Mouse (Mus musculus) forebrain, embryonic 13.5 days (tissue): ENCODE data around the gene Atg4a-ps. TPM values are rescaled to one million over a fixed set of nuclear protein-coding genes. Genes with fewer than 3 reads are reported as not detected.
"Not testable (repeated sequence)": the region's sequence is repeated elsewhere in the genome, so short reads cannot be mapped to it uniquely, and the experiment has no call there.

ENCODE experiments used
- ATAC-seq: fragments of 200-750 bp; cut with Nextera tagmentation; 2 replicates; pipeline ENCODE4 v1.8.0; 2017
- H3K27ac ChIP-seq: fragments of 300-500 bp; sonication (generic); 2 replicates; pipeline ENCODE4 v1.5.1; 2015; ENCODE audit warnings: inconsistent platforms, mild to moderate bottlenecking, moderate library complexity
- H3K27me3 ChIP-seq: fragments of 300-500 bp; sonication (generic); 2 replicates; pipeline ENCODE4 v1.6.1; 2015; ENCODE audit warnings: mild to moderate bottlenecking, inconsistent platforms
- H3K36me3 ChIP-seq: fragments of 300-500 bp; sonication (generic); 2 replicates; pipeline ENCODE4 v1.6.1; 2015; ENCODE audit warnings: mild to moderate bottlenecking, inconsistent platforms; ENCODE audit not compliant: poor library complexity, severe bottlenecking
- H3K4me1 ChIP-seq: fragments of 300-500 bp; sonication (generic); 2 replicates; pipeline ENCODE4 v1.6.1; 2015; ENCODE audit warnings: inconsistent platforms
- H3K4me2 ChIP-seq: fragments of 300-500 bp; sonication (generic); 2 replicates; pipeline ENCODE4 v1.6.1; 2015; ENCODE audit warnings: inconsistent platforms, mild to moderate bottlenecking, moderate library complexity
- H3K4me3 ChIP-seq: fragments of 300-500 bp; sonication (generic); 2 replicates; pipeline ENCODE4 v1.5.1; 2015; ENCODE audit warnings: mild to moderate bottlenecking, inconsistent platforms
- H3K9ac ChIP-seq: fragments of 300-500 bp; sonication (generic); 2 replicates; pipeline ENCODE4 v1.6.1; 2015; ENCODE audit warnings: mild to moderate bottlenecking, inconsistent platforms
- H3K9me3 ChIP-seq: fragments of 300-500 bp; sonication (generic); replicated peaks from 2 replicates; pipeline ENCODE4 v1.6.1; 2016; ENCODE audit warnings: inconsistent platforms
- WGBS: fragments of 180-500 bp; shearing (Covaris S2); methylation state at CpG from one replicate; pipeline ENCODE4 v1.1.7; 2015; 5-methylcytosine and 5-hydroxymethylcytosine counted together
- polyA plus RNA-seq: library from polyadenylated mRNA; unstranded; fragments of >200 nt; fragmentation: Nextera tagmentation; extraction: Ambion mirVana; gene quantifications from 2 replicates; pipeline ENCODE4 v1.2.1, GENCODE M21; 2015

The Atg4a-ps gene
- polyA plus RNA-seq: 0.17 and 0.18 TPM in 2 replicates

DNA sequence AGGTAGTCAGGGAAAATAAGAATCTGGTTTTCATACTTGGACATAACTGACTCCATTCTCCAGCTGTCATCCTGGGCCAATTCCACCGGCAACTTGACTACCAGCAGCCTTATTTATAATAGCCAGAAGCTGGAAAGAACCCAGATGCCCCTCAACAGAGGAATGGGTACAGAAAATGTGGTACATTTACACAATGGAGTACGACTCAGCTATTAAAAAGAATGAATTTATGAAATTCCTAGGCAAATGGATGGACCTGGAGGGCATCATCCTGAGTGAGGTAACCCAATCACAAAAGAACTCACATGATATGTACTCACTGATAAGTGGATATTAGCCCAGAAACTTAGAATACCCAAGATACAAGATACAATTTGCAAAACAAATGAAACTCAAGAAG, at the start of gene Atg4a-ps:
TSS of gene Atg4a-ps (minus strand) at position 101 of the 400 bp plus-strand sequence.
- H3K27ac ChIP-seq, H3K9ac ChIP-seq, ATAC-seq, H3K27me3 ChIP-seq, H3K36me3 ChIP-seq, H3K9me3 ChIP-seq, H3K4me3 ChIP-seq, H3K4me2 ChIP-seq: not testable (repeated sequence)
- H3K4me1 ChIP-seq: 0 out of 2 replicates have a peak, but pooled peaks cover 13% of the 10 kb centered on the region
- 80% methylated on average over 2 of the region's 2 CpGs for WGBS

DNA sequence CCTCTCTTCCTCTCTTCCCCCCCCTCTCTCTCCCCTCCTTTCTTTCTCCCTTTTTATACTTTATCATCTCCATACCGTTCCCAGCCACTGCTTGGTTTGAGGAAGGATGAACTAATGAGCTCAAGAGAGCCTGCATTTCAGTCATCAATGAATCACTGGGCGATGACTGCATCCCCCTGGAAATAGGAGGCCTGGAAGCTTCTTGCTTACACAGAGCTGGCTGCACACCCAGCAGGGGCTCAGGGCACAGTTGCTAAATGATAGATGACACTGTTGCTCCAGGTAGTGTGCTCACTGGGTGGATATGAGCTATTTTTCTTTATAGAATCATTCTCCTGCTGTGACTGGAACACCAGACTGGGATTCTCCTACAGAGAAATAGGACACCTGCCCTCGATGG, 49.7 kb upstream of the Atg4a-ps start:
- Histone ChIP-seq H3K4me3 (no peak overlapping the region), H3K36me3 (no peaks in the 10 kb centered on the region), H3K9me3 (no peaks in the 10 kb centered on the region), H3K27ac (no peak overlapping the region), H3K4me2 (no peak overlapping the region), H3K4me1 (no peaks in the 10 kb centered on the region), H3K9ac (no peak overlapping the region), H3K27me3 (no peaks in the 10 kb centered on the region)
- 47% methylated on average over 3 of the region's 3 CpGs for WGBS
- no peak for ATAC-seq

DNA sequence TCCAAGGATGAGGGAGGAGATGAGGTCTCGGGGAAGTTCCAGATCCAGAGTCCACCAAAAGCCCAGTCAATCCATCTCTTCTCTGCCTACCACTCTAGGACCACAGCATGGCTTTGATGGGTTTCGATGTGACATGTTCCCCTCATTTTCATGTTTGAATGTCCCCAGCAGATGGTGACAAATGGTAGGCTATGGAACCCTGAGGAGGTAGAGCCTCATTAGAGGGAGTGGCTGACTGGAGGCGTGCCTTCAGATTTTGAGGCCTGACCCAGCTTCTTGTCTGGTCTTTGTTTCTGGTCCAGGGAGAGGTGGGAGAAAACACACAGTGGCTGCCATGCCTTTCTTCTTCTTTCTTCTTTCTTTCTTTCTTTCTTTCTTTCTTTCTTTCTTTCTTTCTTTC, 44.6 kb upstream of the Atg4a-ps start:
- Histone ChIP-seq H3K27me3 (no peaks in the 10 kb centered on the region), H3K9me3 (no peaks in the 10 kb centered on the region), H3K4me1 (no peaks in the 10 kb centered on the region), H3K9ac (no peak overlapping the region), H3K4me3 (no peak overlapping the region), H3K4me2 (no peak overlapping the region), H3K27ac (no peak overlapping the region), H3K36me3 (no peaks in the 10 kb centered on the region)
- ATAC-seq: no peak
- 94% methylated on average over 3 of the region's 3 CpGs for WGBS

DNA sequence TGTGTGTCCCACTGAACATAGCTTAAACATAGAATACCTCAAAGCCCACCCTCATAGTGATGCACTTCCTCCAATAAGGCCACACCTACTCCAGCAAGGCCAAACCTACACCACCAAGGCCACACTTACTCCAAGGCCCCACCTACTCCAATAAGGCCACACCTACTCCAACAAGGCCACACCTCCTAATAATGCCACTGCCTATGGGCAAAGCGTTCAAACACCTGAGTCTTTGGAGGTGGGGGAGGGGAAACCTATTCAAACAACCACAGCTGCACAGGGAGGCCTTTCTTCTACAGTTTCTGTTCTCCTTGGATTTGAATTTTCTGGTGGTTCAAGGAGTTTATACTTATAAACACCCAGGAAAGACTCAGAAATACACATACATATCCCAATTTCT, 43.2 kb upstream of the Atg4a-ps start:
- 69% methylated on average over 1 of the region's 1 CpGs for WGBS
- H3K4me3 ChIP-seq: no peak overlapping the region
- no peak overlapping the region for H3K27ac ChIP-seq
- H3K36me3 ChIP-seq: no peaks in the 10 kb centered on the region
- no peak for ATAC-seq
- 0 out of 2 replicates have a peak, but pooled peaks cover 3% of the 10 kb centered on the region for H3K27me3 ChIP-seq
- H3K9me3 ChIP-seq: no peaks in the 10 kb centered on the region
- no peak overlapping the region for H3K4me2 ChIP-seq
- H3K9ac ChIP-seq: no peak overlapping the region
- no peaks in the 10 kb centered on the region; the same call in 1 of the 2 replicates for H3K4me1 ChIP-seq

DNA sequence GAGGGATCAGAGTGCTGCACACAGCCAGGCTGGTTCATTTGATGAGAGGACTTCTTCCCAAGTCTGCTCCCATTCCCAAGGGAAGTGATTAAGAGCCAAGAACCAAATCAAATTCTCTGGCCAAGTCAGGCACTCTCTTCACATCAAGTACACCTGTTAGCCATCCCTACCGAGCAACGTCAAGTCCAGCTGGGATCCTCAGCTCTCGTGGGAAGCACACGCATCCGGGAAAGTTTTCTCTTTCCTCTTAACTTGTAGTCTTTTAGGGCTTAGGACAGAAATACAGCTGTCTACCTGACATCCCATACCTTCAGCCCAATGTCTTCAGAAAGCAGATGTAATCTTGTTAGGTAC, 38.1 kb upstream of the Atg4a-ps start:
- ATAC-seq: no peak
- Histone ChIP-seq H3K27me3 (0 out of 2 replicates have a peak, but pooled peaks cover 3% of the 10 kb centered on the region), H3K9ac (no peak overlapping the region), H3K4me3 (no peak overlapping the region), H3K4me1 (peaks cover 15% of the 10 kb centered on the region), H3K27ac (no peak overlapping the region), H3K36me3 (no peaks in the 10 kb centered on the region), H3K9me3 (no peaks in the 10 kb centered on the region), H3K4me2 (no peak overlapping the region)
- WGBS: 43% methylated on average over 5 of the region's 5 CpGs

DNA sequence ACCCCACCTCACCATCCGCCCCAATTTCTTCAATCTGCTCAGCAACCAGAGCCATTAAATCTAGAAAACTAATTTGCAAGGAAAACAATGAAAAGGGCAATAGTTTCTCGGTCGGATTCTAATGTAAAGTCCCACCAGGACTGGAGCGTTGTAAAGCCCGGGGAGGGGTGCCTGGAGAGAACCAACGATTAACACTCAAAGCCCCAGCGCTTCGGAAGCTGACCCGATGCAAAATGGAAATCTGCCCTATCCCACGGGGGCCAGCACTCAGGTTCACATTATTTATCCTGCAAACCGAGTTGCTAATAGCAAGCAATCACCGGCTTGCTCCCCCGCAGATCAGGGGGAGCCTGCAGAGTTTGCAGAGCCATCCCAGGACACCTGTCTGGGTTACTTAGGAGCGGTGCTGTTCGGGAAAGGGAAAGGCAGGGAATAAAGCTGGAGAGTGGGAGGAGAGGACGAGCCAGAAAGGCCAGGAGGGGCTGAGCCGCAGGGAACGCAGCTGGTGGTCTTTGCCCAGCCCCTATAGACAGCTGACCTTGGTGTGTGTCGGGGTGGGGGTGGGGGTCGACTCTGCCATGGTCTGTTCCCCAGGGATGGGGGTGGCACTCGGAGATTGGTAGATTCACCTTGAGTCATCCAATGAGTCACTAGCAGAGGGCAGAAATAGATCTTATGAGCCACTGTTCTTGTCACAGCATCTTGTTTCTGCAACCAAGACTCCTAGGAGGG, 37.5 kb upstream of the Atg4a-ps start:
- peak overlapping the region; percentile 42 for H3K4me2 ChIP-seq
- no peaks in the 10 kb centered on the region for H3K36me3 ChIP-seq
- no peaks in the 10 kb centered on the region for H3K9me3 ChIP-seq
- no peak for ATAC-seq
- no peak overlapping the region for H3K4me3 ChIP-seq
- WGBS: 2% methylated on average over 21 of the region's 21 CpGs
- H3K4me1 ChIP-seq: peaks cover 15% of the 10 kb centered on the region
- no peak overlapping the region; the same call in 1 of the 2 replicates for H3K9ac ChIP-seq
- no peak overlapping the region for H3K27ac ChIP-seq
- 0 out of 2 replicates have a peak, but pooled peaks cover 3% of the 10 kb centered on the region for H3K27me3 ChIP-seq

DNA sequence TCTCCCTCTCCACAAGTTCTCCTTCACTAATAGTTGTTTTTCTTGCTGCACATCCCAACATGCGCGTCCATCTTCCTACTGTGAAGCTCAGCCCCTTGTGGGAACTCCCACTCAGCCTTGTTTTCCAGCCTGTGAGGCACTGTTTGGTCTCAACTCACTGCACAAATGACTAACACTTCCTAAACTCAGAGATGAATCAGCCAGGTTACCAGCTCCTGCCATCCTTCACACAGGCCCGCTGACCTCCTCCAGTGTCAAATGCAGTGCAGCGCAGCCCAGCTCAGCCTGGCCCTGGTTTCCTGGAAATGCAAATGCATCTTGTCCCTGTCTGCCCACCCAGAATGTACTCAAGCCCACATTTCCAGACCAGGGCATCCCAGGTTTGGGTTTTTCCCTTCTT, 36.6 kb upstream of the Atg4a-ps start:
- Histone ChIP-seq H3K9ac (no peak overlapping the region), H3K36me3 (no peaks in the 10 kb centered on the region), H3K4me1 (peaks cover 15% of the 10 kb centered on the region), H3K27me3 (0 out of 2 replicates have a peak, but pooled peaks cover 3% of the 10 kb centered on the region), H3K27ac (no peak overlapping the region), H3K4me3 (no peak overlapping the region), H3K9me3 (no peaks in the 10 kb centered on the region), H3K4me2 (no peak overlapping the region)
- no peak for ATAC-seq
- WGBS: 51% methylated on average over 4 of the region's 4 CpGs

DNA sequence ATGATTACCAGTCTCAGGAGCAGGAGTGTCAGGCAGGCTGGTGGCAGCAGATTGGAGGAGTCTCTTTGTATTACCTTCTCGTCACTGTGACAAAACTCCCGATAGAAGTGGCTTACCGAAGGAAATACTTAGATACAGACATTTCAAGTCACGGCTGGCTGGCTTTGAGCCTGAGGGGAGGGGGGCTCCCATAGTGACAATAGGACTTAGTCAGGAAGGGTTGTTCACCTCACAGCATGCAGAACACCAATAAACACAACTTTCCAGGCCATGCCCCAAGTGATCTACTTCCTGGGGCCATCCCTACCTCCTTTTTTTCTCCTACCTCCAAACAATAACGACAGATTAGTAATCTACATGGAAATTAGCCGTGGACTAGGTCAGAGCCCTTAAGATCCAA, 32.9 kb upstream of the Atg4a-ps start:
- no peak overlapping the region for H3K9ac ChIP-seq
- H3K4me1 ChIP-seq: peaks cover 13% of the 10 kb centered on the region
- no peaks in the 10 kb centered on the region for H3K36me3 ChIP-seq
- H3K4me2 ChIP-seq: no peak overlapping the region
- no peak overlapping the region for H3K27ac ChIP-seq
- WGBS: 12% methylated on average over 6 of the region's 6 CpGs
- no peaks in the 10 kb centered on the region for H3K9me3 ChIP-seq
- no peak overlapping the region for H3K4me3 ChIP-seq
- H3K27me3 ChIP-seq: no peaks in the 10 kb centered on the region
- no peak for ATAC-seq

DNA sequence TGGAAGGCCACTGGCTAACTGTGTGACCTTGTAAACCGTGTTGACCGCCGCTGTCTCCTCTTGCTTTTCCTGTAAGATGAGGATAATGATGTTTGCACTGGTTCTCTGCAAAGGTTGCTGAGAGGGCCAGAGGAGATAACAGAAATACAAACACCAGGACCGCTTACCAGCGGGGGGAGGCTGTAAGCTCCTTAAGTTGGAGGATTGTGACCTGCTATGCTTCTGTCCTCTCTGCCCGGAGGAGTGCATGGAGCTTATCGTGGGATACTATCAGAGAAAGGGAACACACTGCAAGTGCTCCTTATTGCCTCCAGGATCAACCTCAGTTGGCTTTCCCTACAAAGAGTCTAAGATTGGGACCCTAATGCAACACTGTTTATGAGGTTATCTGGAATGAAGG, 26.8 kb upstream of the Atg4a-ps start:
- ATAC-seq: no peak
- H3K9me3 ChIP-seq: no peaks in the 10 kb centered on the region
- no peaks in the 10 kb centered on the region for H3K4me1 ChIP-seq
- H3K4me2 ChIP-seq: no peak overlapping the region
- no peak overlapping the region for H3K9ac ChIP-seq
- no peaks in the 10 kb centered on the region for H3K27me3 ChIP-seq
- no peaks in the 10 kb centered on the region for H3K36me3 ChIP-seq
- H3K4me3 ChIP-seq: no peak overlapping the region
- H3K27ac ChIP-seq: no peak overlapping the region
- 43% methylated on average over 7 of the region's 7 CpGs for whole genome bisulfite sequencing

DNA sequence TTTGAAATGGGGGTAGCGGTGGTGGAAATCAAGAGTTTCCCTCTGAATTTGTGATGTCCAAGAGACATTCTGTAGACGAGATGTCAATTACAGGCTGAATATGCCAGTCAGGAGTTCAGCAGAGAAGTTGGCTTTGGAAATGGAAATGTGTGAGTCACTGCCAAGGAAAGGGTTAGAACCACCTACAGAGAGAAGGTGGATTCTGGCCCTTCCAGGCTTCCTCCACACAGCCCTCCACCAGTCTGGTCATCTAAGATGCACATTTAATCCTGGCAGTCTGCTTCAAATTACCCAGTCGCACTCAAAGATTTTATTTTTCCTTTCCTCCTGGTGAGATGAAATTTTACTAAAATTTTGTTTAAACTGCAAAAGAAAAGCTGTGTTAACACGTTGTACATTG, 26.2 kb upstream of the Atg4a-ps start:
- H3K9me3 ChIP-seq: no peaks in the 10 kb centered on the region
- H3K27me3 ChIP-seq: no peaks in the 10 kb centered on the region
- H3K4me2 ChIP-seq: no peak overlapping the region
- ATAC-seq: no peak
- no peaks in the 10 kb centered on the region for H3K36me3 ChIP-seq
- no peak overlapping the region for H3K4me3 ChIP-seq
- WGBS: 80% methylated on average over 4 of the region's 4 CpGs
- no peak overlapping the region for H3K27ac ChIP-seq
- H3K4me1 ChIP-seq: no peaks in the 10 kb centered on the region
- no peak overlapping the region for H3K9ac ChIP-seq

DNA sequence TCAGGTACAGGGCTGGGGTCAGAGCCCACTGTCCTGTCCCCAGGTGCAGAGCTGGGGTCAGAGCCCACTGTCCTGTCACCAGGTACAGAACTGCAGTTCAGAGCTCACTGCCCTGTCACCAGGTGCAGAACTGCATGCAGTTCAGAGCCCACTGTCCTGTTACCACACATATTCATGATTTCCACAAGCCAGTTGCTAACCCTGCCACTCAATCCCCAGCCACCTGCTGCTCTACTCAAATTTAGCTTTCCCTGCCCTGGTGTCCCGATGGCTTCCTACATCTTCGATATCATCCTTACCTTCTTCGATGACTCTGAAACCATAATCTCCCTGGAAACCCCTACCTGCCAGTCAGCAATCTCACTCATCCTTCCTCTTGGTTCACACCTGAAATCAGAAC, 17.5 kb upstream of the Atg4a-ps start:
- Histone ChIP-seq H3K27ac (no peak overlapping the region), H3K4me3 (no peak overlapping the region), H3K4me1 (no peaks in the 10 kb centered on the region), H3K9ac (no peak overlapping the region), H3K36me3 (no peaks in the 10 kb centered on the region), H3K9me3 (no peaks in the 10 kb centered on the region), H3K4me2 (no peak overlapping the region), H3K27me3 (no peaks in the 10 kb centered on the region)
- WGBS: 95% methylated on average over 3 of the region's 3 CpGs
- ATAC-seq: no peak

DNA sequence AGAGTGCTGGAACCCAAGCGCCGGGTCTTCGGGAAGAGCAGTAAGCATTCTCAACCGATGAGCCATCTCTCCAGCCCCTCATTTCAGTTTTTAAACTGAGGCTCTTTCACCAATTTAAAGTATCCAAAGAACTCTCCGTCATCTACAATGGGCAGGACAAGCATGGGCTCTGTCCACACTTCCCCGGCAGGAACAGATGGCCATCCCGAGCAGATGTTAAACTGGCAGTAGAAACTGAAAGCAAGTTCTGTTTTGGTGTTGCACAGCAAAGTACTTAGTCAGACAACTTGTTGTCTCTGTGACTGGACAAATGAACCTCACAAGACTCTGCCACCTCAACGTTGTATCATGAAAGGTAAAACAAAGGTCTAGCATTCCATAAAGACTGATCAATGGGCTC, 15.8 kb upstream of the Atg4a-ps start:
- WGBS: 88% methylated on average over 8 of the region's 8 CpGs
- no peaks in the 10 kb centered on the region for H3K27me3 ChIP-seq
- H3K36me3 ChIP-seq: no peaks in the 10 kb centered on the region
- H3K9me3 ChIP-seq: no peaks in the 10 kb centered on the region
- H3K9ac ChIP-seq: no peak overlapping the region
- no peak overlapping the region for H3K4me2 ChIP-seq
- H3K27ac ChIP-seq: no peak overlapping the region
- H3K4me1 ChIP-seq: no peaks in the 10 kb centered on the region
- H3K4me3 ChIP-seq: no peak overlapping the region
- no peak for ATAC-seq

DNA sequence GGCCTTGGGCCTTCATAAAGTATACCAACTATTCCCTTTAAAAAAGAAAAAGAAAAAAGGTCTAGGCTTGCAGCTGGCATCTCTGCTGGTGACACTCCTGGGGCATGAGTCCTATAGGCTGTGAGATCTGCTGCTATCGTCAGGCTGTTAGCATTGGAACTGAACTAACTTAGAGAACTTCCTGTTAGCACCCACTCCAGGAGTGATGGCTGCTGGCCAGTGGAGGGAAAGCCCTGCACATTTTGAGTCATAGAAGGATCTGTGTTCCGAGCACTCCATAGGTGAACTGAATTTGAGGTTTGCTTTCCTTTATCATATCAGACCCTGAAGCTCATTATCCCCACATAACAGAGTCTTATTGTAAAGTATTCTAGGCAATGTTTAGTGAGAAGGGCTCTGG, 14.1 kb upstream of the Atg4a-ps start:
- ATAC-seq: no peak
- Histone ChIP-seq H3K27me3 (no peaks in the 10 kb centered on the region), H3K27ac (no peak overlapping the region), H3K36me3 (no peaks in the 10 kb centered on the region), H3K9ac (no peak overlapping the region), H3K4me1 (no peaks in the 10 kb centered on the region), H3K4me3 (no peak overlapping the region), H3K4me2 (no peak overlapping the region), H3K9me3 (no peaks in the 10 kb centered on the region)
- 90% methylated on average over 2 of the region's 2 CpGs for WGBS
